Mouse (Mus musculus): ENCODE measurements around the gene Gm32717.
"Not testable (repeated sequence)": the region's sequence is repeated elsewhere in the genome, so short reads cannot be mapped to it uniquely, and the experiment has no call there.

The Gm32717 gene

GRCm38 (mm10) chr10:118240680-118241079, at the start of gene Gm32717:
Gene Gm32717 (minus strand): TSS chr10:118240780.
- DNase-seq, result not testable (repeated sequence)

- not testable (repeated sequence) for DNase-seq
These were observed 42.4 kb upstream of the Gm32717 start for GRCm38 (mm10) chr10:118283016-118283415.

- DNase-seq, result not testable (repeated sequence)
These were observed 42.0 kb upstream of the Gm32717 start for GRCm38 (mm10) chr10:118282565-118282964.

DNA sequence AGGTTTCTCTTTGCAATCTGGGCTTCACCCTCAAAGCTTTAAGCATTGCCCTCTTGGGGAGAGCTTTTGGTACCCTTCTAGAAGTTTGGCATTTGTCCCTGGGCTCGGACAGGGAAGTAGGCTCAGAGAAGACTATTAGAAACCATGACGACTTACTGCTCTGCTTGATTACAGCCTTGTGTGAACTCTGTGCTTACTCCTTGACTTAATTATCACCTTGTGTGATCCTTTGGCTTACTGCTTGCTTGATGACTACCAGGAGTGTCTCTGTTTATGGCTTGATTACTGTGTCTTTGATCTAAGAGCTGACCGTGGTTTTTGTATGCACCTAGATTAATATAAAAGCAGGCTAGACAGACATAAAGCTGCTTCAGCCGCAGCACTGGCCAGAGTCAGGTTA, 37.5 kb upstream of the Gm32717 start:
- DNase-seq, result not testable (repeated sequence)

DNA sequence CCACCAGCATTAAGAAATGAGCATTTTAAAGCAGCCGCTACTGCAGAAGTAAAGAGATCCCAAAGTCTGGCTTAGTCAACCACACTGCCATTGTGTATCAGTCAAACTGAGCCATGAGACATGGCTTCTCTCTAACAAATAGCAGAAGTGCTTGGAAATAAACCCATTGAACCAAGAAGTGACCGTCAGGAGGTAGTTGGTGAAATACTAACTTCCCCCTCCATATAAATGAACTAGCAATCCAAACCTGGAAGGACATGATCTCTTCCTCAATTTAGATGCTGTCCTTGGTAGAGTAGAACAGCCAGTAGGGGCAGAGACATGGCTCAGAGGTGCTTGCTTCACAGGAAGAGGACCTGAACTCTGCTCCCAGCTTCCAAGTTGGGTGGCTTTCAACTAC, 30.8 kb upstream of the Gm32717 start:
- not testable (repeated sequence) for DNase-seq

DNA sequence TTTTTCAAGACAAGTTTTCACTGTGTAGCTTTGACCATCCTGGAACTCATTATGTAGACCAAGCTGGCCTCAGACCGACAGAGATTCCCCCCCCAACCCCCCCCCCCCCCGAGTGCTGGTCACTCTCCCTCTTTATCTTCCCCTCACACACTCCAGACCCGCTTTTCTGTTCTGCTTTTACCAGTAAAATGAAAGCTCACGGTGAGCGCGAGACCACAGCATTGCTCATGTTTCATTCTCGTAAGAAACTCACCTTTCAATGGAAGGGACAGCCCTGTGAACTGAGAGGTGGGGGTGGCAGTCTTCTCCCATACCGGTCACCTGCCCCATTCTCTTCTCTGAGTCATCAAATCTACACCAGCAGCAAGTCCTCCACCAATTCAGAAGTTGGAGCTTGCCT, 28.2 kb upstream of the Gm32717 start:
- not testable (repeated sequence) for DNase-seq

GRCm38 (mm10) chr10:118258388-118258787, 17.8 kb upstream of the Gm32717 start, which contains the start of gene Gm32802:
Gene Gm32802 (plus strand): TSS chr10:118258688.
- DNase-seq, result not testable (repeated sequence)

DNA sequence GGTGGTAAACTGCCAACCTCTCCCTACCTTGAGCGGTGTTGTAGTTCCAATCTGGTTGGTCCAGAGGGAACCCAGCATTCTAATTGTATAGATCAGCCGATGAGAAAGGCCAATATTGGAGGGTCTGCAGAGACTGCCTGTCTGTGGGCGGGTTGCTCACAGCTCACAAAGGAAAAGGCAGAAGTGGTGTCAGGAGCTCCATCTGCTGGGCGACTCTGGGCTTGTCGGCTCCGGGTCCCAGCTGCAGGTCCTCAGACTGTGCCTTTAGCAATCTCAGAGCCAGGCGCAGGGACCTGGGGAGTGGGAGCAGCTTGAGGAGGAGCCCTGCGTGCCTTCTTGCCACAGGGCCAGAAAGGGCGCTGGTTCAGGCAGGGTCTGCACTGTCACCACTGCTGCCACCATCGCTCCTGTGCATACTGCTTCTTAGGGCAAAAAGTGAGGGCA, 10.3 kb upstream of the Gm32717 start:
- DNase-seq, result peak; percentile 27

- DNase-seq, result not testable (repeated sequence)
These were observed 8.5 kb upstream of the Gm32717 start for GRCm38 (mm10) chr10:118249006-118249595.

DNA sequence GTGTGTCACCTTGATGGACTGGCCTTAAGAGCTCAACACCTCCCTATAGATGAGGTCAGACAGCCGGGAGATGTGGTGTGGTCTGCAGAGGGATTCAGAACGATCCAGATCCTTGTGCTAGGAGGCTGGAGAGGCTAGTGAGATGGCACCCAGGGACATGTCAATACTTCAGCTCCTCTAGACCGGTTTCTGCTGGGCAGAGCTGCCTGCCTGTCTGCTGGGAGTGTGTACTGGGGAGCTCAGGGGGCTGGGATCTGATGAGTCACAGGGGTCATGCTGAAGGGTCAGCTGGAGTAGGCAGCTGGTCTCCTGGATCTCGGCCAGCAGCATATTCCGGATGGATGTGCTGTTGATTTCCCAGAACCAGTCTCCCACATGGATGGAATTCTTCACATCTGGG, 8.0 kb downstream of the Gm32717 start:
- not testable (repeated sequence) for DNase-seq

- DNase-seq, result not testable (repeated sequence)
These were observed 13.0 kb downstream of the Gm32717 start for GRCm38 (mm10) chr10:118227629-118228028.

- DNase-seq, result not testable (repeated sequence)
These were observed 24.7 kb downstream of the Gm32717 start for GRCm38 (mm10) chr10:118215719-118216393.

GRCm38 (mm10) chr10:118204642-118205041, 35.9 kb downstream of the Gm32717 start, which contains the start of gene Il22:
Gene Il22 (plus strand): TSS chr10:118204942.
- no peak for DNase-seq

- not testable (repeated sequence) for DNase-seq
These were observed 45.4 kb downstream of the Gm32717 start for GRCm38 (mm10) chr10:118195150-118195549.
